Mouse (Mus musculus): ENCODE measurements around the gene Clec10a.

Clec10a gene

GRCm38 (mm10) chr11:70185120-70185519 is 29.1 kb downstream of the Clec10a start:
- DNase-seq = no peak

DNA sequence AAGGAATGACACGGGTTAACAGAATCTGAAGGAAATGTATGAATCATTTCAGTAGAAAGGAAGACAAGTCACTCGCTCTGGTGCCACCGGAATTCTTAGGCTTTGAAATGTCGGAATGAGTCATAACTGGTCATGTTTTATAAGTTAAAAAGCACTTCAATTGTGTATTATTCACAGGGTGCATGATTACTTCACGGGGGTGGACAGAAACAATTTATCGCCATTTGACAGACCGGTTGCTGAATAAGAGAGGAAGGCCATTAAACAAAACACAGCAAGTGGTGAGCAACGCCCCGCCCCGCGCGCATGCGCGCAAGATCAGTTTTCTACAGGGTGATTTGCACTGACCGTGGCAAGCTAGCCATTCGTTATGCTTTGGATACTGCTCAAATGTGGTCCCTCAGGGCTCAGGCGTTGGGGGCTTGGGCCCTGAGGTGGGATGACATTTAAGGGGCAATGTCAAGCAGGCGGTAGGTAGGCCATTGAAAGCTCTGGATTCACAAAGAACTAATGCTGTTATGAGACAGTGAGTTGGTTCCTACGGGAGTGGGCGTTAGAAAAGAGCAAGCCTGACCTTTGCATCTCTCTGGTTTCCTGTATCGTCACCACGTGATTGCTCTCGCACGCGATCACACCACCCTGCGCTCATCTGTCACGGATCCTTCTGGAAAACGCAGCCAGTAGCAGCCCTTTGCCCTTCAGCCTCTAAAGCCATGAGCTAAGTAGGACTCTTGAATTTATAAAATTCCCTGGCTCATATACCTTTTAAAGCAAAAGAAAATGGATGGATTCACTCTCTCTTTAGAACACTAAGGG is 33.5 kb downstream of the Clec10a start:
- peak in 1 of 2 experiments; percentile 46 for DNase-seq

GRCm38 (mm10) chr11:70191188-70191587 is 35.2 kb downstream of the Clec10a start:
- no peak for DNase-seq

DNA sequence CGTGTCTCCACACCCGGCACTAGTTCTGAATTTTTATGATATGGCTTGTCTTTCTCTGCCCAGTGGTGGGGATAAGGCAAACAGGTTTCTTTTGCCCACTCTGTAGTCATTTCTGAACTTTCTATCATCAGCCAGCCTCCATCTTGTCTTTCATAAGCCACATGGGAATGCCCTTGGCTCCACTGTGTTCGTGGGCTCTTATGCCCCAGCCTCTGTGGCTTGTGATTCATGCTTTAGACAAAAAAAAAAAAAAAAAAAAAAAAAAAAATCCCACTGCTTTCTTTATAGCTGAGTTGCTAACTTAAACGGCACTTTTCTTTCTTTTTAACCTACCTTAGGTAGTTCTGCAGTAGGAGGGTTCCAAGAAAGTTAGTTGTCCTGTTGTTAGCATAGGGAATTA is 36.2 kb downstream of the Clec10a start:
- DNase-seq = no peak

DNA sequence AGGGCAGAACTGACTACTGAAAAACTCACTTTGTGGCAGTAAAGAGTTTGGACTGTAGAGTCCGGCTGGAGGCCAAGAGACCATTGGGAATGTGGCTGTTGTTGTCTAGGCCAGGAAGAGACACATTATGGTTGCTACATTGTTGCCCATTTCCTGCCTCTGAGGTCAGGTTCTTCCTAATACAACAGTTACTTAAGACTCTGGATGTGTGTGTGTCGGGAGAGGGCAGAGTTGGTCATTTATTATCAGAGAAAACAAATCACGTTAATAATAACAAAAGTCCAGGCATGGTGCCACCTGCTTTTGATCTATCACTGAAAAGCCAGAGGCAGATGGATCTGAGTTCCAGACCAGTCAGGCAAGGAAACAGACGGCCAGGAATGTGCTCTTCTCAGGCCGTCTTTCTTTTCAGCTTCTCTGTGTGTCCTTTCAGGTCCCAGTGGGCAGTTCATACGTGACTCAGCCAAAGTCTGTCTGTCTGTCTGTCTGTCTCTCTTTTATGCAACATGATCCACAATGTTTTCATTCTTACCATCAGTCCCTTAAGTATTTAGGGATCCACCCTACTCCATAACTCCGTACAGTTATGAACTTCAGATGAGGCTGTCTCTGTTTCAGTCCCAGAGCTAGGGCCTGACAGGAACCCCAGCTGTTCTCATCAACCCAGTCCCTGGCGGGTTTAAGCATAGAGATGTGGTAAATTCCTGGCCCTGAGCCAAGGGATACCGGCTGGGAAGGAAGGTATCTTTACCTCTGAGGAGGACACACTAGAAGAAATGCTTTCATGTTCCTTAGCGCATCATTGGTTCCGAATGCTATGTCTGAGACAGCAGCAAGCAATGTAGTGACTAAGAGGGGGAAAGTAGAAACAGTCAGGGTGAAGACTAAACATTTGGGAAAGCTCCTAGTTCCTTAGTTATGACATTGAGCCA is 37.6 kb downstream of the Clec10a start:
- DNase-seq = peak; percentile 49 to 64

DNA sequence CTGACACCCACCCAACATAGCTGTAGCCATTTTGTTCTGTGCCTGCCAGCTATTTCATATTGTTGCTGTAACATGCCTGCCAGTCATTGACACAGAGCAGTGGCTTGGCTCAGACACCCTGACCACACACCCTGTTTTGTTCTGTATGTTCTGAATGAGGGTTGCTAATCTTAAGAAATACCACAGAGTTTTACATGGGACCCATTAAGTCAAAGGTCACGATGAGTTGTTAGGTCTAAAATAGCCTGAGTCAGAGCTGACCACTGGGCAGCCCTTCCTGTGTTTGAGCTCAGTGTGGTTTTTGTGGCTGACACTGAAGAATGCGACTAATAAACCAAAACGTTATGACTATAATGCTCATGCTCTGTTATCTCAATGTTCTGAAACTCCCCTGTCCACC is 42.3 kb downstream of the Clec10a start:
- DNase-seq = no peak

DNA sequence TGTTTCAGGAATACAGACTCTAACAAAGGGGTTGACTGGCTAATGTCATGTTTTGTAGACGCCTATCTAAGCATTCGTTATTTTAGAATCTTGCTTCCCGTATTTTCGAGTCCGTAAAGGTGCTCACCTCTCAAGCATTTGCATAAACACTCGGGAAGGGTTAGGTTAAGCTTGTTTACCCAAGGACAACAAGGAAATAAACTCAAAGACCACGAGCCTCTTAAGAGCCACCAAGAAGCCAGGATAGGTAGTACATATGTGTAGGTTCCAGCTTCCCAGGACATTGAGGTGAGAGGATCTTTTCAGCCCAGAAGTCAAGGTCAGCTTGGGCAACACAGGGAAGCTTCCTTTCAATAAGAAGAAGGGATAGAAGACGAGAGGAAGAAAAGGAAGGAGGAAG is 43.1 kb downstream of the Clec10a start:
- no peak for DNase-seq

DNA sequence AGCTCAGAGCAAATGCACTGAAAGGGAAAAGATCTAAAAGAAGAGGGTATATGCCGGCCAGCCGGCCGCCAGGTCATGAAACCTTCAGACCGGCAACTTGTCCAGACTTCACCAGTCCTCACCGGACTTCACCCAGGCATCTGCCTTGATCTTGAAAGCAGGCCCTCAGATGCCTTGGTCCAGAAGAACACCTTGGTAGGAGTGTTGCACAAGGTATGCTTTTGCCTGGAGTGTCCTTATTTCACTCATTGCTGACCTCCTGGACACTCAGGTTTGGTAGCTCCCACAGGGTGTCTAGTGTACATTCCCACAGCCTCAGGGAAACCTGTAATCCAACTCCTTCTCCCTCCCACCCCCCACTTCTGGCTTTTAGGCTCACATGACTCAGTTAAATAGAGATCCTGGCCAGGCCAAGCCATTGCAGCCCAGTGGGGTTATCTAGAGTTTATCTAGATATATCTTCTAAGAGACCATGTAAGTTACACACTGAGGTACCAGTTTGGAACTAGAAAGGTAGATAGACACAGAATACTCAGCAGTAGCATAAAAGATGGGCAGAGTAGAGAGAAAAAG is 44.1 kb downstream of the Clec10a start:
- peak in 1 of 2 experiments; percentile 37 for DNase-seq

DNA sequence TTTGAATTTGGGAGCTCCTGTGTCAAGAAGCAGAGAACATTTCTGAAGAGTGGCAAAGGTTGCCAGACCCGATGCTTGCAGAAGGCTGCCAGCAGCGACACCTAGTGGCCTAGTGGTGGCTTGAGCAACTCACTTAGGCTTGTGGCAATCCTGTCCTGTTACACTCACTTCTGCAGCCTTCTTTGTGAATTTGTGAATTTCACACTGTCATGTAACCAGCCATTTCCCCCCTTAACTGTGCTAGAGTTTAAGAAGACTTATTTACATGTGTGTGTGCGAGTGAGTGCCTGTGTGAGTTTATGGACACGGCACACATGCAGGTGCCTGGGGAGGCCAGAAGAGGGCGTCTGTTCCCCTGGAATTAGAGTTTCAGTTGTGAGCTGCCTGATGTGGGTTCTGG is 45.7 kb downstream of the Clec10a start:
- peak; percentile 91 to 96 for DNase-seq

DNA sequence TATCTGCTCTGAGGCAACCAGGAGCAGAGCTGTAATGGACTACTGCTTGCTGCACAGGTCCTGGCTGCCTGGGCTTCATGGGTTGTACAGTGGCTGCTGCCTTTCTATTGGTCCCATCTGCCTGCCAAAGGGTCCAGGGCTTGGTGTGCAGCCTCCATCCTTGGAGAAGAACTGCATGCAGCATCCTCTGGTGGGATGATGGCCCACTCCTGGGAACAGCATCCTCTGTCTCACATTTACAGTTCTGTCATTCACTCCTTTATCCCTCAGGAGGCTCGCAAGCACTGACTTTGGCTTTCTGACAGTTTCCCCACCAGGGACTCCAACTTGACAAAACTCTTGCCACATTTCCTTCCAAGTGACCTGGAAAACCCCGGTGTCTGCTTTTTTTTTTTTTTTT is 50.8 kb downstream of the Clec10a start:
- no peak for DNase-seq

DNA sequence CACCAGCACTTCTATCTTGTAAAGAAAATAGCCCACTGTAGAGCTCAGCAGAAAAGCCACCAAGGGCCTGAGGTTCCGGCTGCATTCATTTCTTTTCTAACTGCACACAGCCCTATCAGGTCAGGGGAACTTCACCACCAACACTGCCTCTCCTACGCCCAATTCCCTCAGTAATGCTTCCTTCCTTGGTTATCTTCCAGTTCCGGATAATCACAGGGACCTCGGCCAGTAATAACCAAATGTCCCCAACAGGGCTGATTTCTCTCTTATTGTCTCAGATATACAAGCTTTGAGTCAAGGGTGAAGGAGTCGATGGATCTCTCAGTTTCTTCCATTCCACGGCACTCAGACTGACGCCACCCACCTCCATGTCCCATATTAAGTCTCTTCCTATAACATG is 51.3 kb downstream of the Clec10a start:
- DNase-seq = no peak

- DNase-seq = peak in 1 of 2 experiments; percentile 25
Measured at GRCm38 (mm10) chr11:70208778-70209388, 52.9 kb downstream of the Clec10a start.

DNA sequence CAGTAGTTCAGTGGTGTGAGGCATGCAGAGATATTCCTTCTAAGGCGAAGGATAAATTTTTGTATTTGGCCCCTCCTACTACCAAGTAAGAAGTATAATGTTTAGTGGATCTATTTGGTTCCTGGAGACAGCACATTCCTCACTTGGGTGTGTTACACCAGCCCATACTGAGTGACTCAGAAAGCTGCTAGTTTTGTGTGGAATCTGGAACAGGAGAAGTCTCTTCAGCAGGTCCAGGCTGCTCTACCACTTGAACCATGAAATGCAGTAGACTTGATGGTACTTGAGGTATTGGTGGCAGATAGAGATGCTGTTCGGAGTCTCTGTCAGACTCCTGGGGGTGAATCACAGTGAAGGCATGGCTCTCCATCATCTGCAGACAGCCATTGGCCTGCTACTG is 54.7 kb downstream of the Clec10a start:
- no peak for DNase-seq

GRCm38 (mm10) chr11:70211972-70212371 is 56.0 kb downstream of the Clec10a start:
- DNase-seq = no peak

- peak in 1 of 2 experiments; percentile 41 for DNase-seq
Measured at GRCm38 (mm10) chr11:70212423-70212822, 56.4 kb downstream of the Clec10a start, which contains the start of gene Slc16a11. Slc16a11 (plus strand) TSS chr11:70212752.

GRCm38 (mm10) chr11:70212896-70213295 is 56.9 kb downstream of the Clec10a start:
- peak; percentile 88 to 90 for DNase-seq

DNA sequence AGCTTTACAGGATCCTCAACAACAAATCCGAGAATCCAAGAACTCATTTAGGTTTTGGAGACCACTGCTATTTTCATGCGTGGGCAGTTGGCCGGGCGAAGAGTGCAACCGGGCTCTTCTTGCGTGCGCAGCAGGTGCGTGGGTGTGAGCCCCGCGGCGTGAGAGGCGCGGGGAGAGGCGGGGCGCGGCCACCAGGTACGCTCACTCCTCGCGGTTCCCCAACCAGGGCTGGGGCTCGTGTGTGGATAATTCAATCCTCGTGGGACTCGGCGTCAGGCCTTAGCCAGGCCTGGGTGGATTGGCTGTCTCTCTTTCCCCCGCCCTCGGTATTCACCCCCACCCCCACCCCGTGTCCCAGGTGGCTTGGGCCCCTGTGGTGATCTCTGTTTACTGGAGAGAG is 57.7 kb downstream of the Clec10a start:
- peak in 1 of 2 experiments; percentile 52 for DNase-seq

DNA sequence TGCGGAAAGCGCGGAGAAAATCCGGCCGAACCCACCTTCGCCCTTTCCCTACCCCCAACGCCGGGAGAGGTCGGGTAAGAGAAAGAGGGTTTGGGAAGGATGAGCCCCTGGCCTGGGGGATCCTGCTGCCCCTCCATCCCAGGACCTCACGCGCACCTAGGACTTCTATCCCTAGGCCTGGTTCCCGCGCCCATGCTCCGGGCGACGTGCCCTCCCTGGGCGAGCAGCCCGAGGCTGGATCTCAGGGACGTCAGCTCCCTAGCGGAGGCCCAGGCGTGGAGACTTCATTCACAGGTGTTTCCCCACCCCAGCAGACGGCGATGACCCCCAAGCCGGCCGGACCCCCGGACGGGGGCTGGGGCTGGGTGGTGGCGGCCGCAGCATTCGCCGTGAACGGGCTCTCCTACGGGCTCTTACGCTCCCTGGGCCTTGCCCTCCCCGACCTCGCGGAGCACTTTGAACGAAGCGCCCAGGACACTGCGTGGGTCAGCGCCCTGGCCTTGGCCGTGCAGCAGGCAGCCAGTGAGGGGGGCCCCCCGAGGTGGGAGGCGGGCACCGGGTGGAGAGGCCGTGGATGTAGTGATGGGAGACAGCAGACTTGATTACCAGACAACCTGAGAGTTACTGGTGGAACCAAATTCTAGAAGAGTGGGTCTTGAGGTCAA is 58.3 kb downstream of the Clec10a start:
- DNase-seq = peak; percentile 86 to 88

GRCm38 (mm10) chr11:70214856-70215209 is 58.8 kb downstream of the Clec10a start:
- DNase-seq = no peak

DNA sequence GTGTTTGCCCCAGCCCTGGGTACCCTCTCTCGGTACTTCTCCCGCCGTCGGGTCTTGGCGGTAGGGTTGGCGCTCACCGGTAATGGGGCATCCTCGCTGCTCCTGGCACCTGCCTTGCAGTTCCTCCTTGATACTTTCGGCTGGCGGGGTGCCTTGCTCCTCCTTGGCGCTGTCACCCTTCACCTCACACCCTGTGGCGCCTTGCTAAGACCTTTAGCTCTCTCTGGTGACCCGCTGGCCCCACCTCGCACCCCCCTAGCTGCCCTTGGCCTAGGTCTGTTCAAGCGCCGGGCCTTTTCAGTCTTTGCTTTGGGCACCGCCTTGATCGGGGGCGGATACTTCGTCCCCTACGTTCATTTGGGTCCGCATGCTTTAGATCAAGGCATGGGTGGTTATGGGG is 59.3 kb downstream of the Clec10a start:
- DNase-seq = peak; percentile 76 to 79

- no peak for DNase-seq
Measured at GRCm38 (mm10) chr11:70216103-70216502, 60.1 kb downstream of the Clec10a start.

DNA sequence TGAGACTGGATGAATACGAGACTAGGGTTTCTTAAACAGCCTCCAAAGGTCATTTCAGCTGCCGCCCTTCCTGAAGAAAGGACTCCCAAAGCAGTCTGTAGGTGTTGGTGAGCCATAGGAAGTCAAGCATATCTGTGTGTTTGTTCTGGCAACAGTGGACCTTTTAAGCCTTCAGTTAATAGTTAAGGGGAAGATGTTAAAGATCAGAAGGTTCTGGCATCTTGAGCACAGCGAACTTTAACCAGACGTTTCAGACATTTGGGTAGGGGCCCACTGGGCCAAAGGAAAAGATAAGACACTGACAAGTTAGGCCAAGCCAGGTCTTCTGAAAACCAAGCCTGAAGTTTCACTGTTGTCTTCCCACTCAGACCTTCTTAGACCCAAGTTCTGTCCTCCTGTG is 62.0 kb downstream of the Clec10a start:
- peak; percentile 72 to 83 for DNase-seq
